ENCODE assay signal across 12 mouse cellular contexts in the genomic region with DNA sequence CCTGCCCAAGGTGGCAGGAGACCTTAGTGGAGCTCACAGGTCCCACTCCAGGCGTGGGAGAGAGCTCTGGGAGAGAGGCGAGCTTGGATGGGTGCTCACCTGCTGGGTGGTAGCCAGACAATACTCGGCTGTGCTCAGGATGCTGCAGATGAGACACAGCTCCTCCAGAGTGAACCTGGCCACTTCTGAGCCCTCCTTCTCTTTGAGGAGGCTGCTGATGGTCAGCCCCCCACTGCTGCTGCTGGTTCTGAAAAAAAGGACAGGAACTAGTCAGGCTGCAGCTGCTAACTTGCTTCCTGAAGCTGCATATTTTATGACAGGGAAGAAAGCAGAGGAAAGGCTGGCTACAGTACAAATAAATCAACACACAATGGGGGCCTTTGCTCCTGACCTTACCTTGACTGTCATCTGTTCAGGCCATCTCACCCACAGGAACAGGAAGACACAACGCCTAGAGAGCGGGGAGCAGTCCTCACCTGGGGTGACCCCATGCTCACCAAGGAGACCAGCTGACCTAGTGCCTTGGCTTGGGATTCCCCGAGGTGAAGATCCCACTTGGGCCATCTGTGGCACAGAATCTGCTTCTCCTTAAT. TPM values are rescaled to one million over a fixed set of nuclear protein-coding genes. Genes with fewer than 3 reads are reported as not detected.
A peak's percentile ranks its signal among the peaks of the same experiment; 100 is the strongest.
DNase-seq lines count a peak whose midpoint lies in the region; ATAC-seq lines count a peak whose summit lies in the region.
"Had no signal": no experiment of that assay in that cellular context is flagged by ENCODE, and none has a peak within 500 bp of the region (broad histone marks: within the 10 kb centered on the region; RNA-seq: fewer than 3 reads in every experiment).

No protein-coding gene starts in this region.

- no peak overlapping the region for H3K9ac ChIP-seq in kidney, embryonic 16.5 days (replicated peaks; ENCODE audit: low read length)
- H3K9ac ChIP-seq in midbrain, embryonic 11.5 days (ENCODE audit: low read length) = no peak overlapping the region
- H3K9ac ChIP-seq: heart, embryonic 13.5 days had no signal

- intact Hi-C loops in gastrocnemius, postnatal 14 days (cut with DNase I; ENCODE audit: low total_unique reads) = no loop called here
- intact Hi-C loops in heart, postnatal 14 days (cut with DNase I) = loop anchor here (5.0 kb wide), 2 partner anchors 51 to 54 kb away; a partner anchor contains a TSS

- H3K4me3 ChIP-seq in kidney, embryonic 16.5 days (ENCODE audit: low read length) = no peak overlapping the region
- H3K4me3 ChIP-seq in midbrain, embryonic 11.5 days (ENCODE audit: low read depth, low read length) = no peak overlapping the region
- H3K4me3 ChIP-seq: heart, embryonic 13.5 days had no signal

- DNase-seq in gastrocnemius, postnatal 25 days = peak; percentile 41
- no peak for DNase-seq in gastrocnemius, postnatal 14 days
- DNase-seq in adrenal gland, postnatal 14 days = peak; percentile 47
- peak; percentile 26 to 36 for DNase-seq in heart, postnatal 14 days
- DNase-seq in midbrain, embryonic 11.5 days (ENCODE audit: low spot score, missing footprints) = no peak
- DNase-seq: B cell, adult 2 months; cerebellum, adult 9-10 months had no signal

- H3K27ac ChIP-seq in kidney, embryonic 16.5 days (ENCODE audit: low read length) = peak overlapping the region; percentile 54; the same call in 1 of the 2 replicates
- no peak overlapping the region for H3K27ac ChIP-seq in midbrain, embryonic 11.5 days (ENCODE audit: low read depth, low read length)
- H3K27ac ChIP-seq: heart, embryonic 13.5 days had no signal

- H3K4me2 ChIP-seq in kidney, embryonic 16.5 days (replicated peaks; ENCODE audit: low read depth, low read length) = no peak overlapping the region
- no peak overlapping the region for H3K4me2 ChIP-seq in midbrain, embryonic 11.5 days
- H3K4me2 ChIP-seq: heart, embryonic 13.5 days had no signal

- H3K4me1 ChIP-seq in kidney, embryonic 16.5 days (ENCODE audit: insufficient read depth, low read length) = no peaks in the 10 kb centered on the region
- H3K4me1 ChIP-seq in midbrain, embryonic 11.5 days (ENCODE audit: control insufficient read depth, insufficient read depth, low read length) = no peaks in the 10 kb centered on the region
- H3K4me1 ChIP-seq: heart, embryonic 13.5 days had no signal

- peaks cover 7% of the 10 kb centered on the region; the same call in 1 of the 2 replicates for H3K36me3 ChIP-seq in kidney, embryonic 16.5 days (ENCODE audit: insufficient read depth, low read length)
- no peaks in the 10 kb centered on the region for H3K36me3 ChIP-seq in midbrain, embryonic 11.5 days (ENCODE audit: control insufficient read depth, insufficient read depth, low read length)

- H3K9me3 ChIP-seq in kidney, embryonic 16.5 days (ENCODE audit: low read length) = no peaks in the 10 kb centered on the region
- no peaks in the 10 kb centered on the region for H3K9me3 ChIP-seq in midbrain, embryonic 11.5 days (ENCODE audit: control insufficient read depth, low read length)
- H3K9me3 ChIP-seq: heart, embryonic 13.5 days had no signal

- 0 out of 2 replicates have a peak, but pooled peaks have one; percentile 49 for ATAC-seq in kidney, embryonic 16.5 days (ENCODE audit: low FRiP score, low TSS enrichment)
- ATAC-seq in midbrain, embryonic 11.5 days (ENCODE audit: low FRiP score) = no peak
- no peak for ATAC-seq in megakaryocyte, adult 5-6 weeks (ENCODE audit: poor library complexity, severe bottlenecking)
- no peak for ATAC-seq in CD4-positive, CD25-positive, alpha-beta regulatory T cell, adult 4 months
- ATAC-seq: forebrain, embryonic 16.5 days had no signal

- no peaks in the 10 kb centered on the region for H3K27me3 ChIP-seq in kidney, embryonic 16.5 days (ENCODE audit: insufficient read depth, low read length)
- H3K27me3 ChIP-seq in midbrain, embryonic 11.5 days (ENCODE audit: control insufficient read depth, insufficient read depth, low read length) = no peaks in the 10 kb centered on the region
- H3K27me3 ChIP-seq: heart, embryonic 13.5 days had no signal

- WGBS in kidney, embryonic 16.5 days = 83% methylated on average over 6 of the region's 6 CpGs
- WGBS in midbrain, embryonic 11.5 days = 87% methylated on average over 6 of the region's 6 CpGs

RNA-seq across cellular contexts. Expression of a gene that starts 53.6 kb away (rescaled TPM):
- total RNA-seq in gastrocnemius, postnatal 25 days (2021) = 10 to 100 TPM; 22.5 to 34.6 TPM
- total RNA-seq in gastrocnemius, postnatal 14 days (2021) = 10 to 100 TPM; 50.0 to 59.5 TPM
- 53.4 and 64.1 TPM in 2 replicates for total RNA-seq in adrenal gland, postnatal 14 days (2021)
- total RNA-seq in heart, postnatal 14 days (2021) = 10 to 100 TPM; 61.0 to 62.9 TPM
- 29.6 and 31.9 TPM in 2 replicates for polyA plus RNA-seq in kidney, embryonic 16.5 days (2015; fragmentation: Nextera tagmentation; extraction: Ambion mirVana)
- 13.4 and 13.9 TPM in 2 replicates for polyA plus RNA-seq in midbrain, embryonic 11.5 days (2014; fragmentation: Nextera tagmentation; extraction: Ambion mirVana)
- total RNA-seq in megakaryocyte, adult 5-6 weeks (2015) = 34.6 and 37.5 TPM in 2 replicates
- total RNA-seq in megakaryocyte, adult 5-6 weeks (2017) = 45.7 and 54.6 TPM in 2 replicates
- polyA plus RNA-seq in CD4-positive, CD25-positive, alpha-beta regulatory T cell, adult 4 months (2017; shearing (Covaris generic)) = 10 to 100 TPM; 13.4 to 14.2 TPM

Comparison
In these comparisons a context has a peak if more than half of its experiments do, and no peak if none do; other contexts are left out.
1. DNase-seq: peak in gastrocnemius, postnatal 25 days (single experiment), adrenal gland, postnatal 14 days (single experiment) and heart, postnatal 14 days (2 of 2); none in gastrocnemius, postnatal 14 days (single experiment) and midbrain, embryonic 11.5 days (single experiment).